Mouse (Mus musculus): Measurements from ENCODE around the gene Dido1.

GRCm38 (mm10) chr2:180723865-180724264 is 14.1 kb upstream of the Dido1 start:
- TF ChIP-seq CTCF (IDR thresholded peaks at IDR 0.05; ENCODE audit: insufficient read depth, low read depth, low read length) = no peak
- no peak for TF ChIP-seq POLR2A (IDR thresholded peaks at IDR 0.05; ENCODE audit: insufficient read depth, low read depth, low read length)
